ENCODE assay signal across 8 mouse cellular contexts in the genomic region with DNA sequence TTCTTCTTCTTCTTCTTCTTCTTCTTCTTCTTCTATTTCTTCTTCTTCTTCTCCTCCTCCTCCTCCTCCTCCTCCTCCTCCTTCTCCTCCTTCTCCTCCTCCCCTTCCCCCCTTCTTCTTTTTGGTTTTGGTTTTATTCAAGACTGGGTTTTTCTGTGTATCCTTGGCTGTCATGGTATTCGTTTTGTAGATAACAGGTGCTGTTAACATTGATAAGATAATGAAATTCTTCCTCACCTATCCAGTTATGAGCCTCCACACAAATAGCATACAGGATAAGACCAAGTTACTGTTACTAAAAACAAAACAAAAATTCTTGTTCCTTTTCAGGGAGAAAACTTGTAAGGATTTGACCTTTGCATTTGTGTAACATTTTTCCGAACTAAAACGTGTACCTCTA. TPM values are rescaled to one million over a fixed set of nuclear protein-coding genes. Genes with fewer than 3 reads are reported as not detected.
DNase-seq lines count a peak whose midpoint lies in the region; ATAC-seq and TF ChIP-seq lines count a peak whose summit lies in the region.
"Had no signal": no experiment of that assay in that cellular context is flagged by ENCODE, and none has a peak within 500 bp of the region (broad histone marks: within the 10 kb centered on the region; RNA-seq: fewer than 3 reads in every experiment).

No protein-coding gene starts in this region.

- WGBS in lung, postnatal 0 days: 43% methylated on average over 3 of the region's 3 CpGs
- WGBS in forebrain, embryonic 14.5 days: 78% methylated on average over 3 of the region's 3 CpGs
- 37% methylated on average over 3 of the region's 3 CpGs for WGBS in liver, embryonic 13.5 days (ENCODE audit: insufficient replicate concordance)

- DNase-seq in lung, postnatal 0 days (ENCODE audit: low spot score): no peak
- DNase-seq in lung, adult 18-20 months: no peak
- DNase-seq in forebrain, embryonic 14.5 days (ENCODE audit: low spot score): no peak
- DNase-seq in liver, embryonic 13.5 days: no peak
- no peak for DNase-seq in ovary, adult 18-20 months (ENCODE audit: low spot score)
- no peak for DNase-seq in Muller cell, postnatal 12 days (ENCODE audit: inconsistent ontology term)
- DNase-seq in MN1 (ENCODE audit: low spot score): no peak
- DNase-seq: gastrocnemius, postnatal 25 days had no signal

- H3K9ac ChIP-seq in lung, postnatal 0 days (replicated peaks; ENCODE audit: low read depth): 0 out of 2 replicates have a peak overlapping the region, but pooled peaks have one; percentile 50
- H3K9ac ChIP-seq in forebrain, embryonic 14.5 days (ENCODE audit: low read length): no peak overlapping the region
- H3K9ac ChIP-seq in liver, embryonic 13.5 days: peak overlapping the region; percentile 70

- TF ChIP-seq EP300 in lung, postnatal 0 days (IDR thresholded peaks at IDR 0.05): no peak

- H3K9me3 ChIP-seq in lung, postnatal 0 days (ENCODE audit: low read length): no peaks in the 10 kb centered on the region
- no peaks in the 10 kb centered on the region for H3K9me3 ChIP-seq in forebrain, embryonic 14.5 days (replicated peaks; ENCODE audit: control insufficient read depth, low read length)
- H3K9me3 ChIP-seq in liver, embryonic 13.5 days (replicated peaks): no peaks in the 10 kb centered on the region

- H3K4me3 ChIP-seq in lung, postnatal 0 days (ENCODE audit: low read depth, low read length): peak overlapping the region; percentile 98; the same call in 1 of the 2 replicates
- peak overlapping the region; percentile 100 for H3K4me3 ChIP-seq in forebrain, embryonic 14.5 days (ENCODE audit: low read depth, low read length)
- peak overlapping the region; percentile 100 for H3K4me3 ChIP-seq in liver, embryonic 13.5 days (replicated peaks)

- 0 out of 2 replicates have a peak, but pooled peaks cover 3% of the 10 kb centered on the region for H3K4me1 ChIP-seq in lung, postnatal 0 days (ENCODE audit: insufficient read depth, low read depth, low read length)
- peaks cover 8% of the 10 kb centered on the region for H3K4me1 ChIP-seq in forebrain, embryonic 14.5 days (ENCODE audit: control insufficient read depth, insufficient read depth, low read length)
- H3K4me1 ChIP-seq in liver, embryonic 13.5 days (replicated peaks): peaks cover 25% of the 10 kb centered on the region

- no peaks in the 10 kb centered on the region for H3K27me3 ChIP-seq in lung, postnatal 0 days (replicated peaks; ENCODE audit: insufficient read depth, low read length)
- no peaks in the 10 kb centered on the region for H3K27me3 ChIP-seq in forebrain, embryonic 14.5 days (replicated peaks; ENCODE audit: control insufficient read depth, insufficient read depth, low read length)
- H3K27me3 ChIP-seq in liver, embryonic 13.5 days: no peaks in the 10 kb centered on the region

- H3K27ac ChIP-seq in lung, postnatal 0 days (ENCODE audit: low read length): peak overlapping the region; percentile 92; the same call in 1 of the 2 replicates
- H3K27ac ChIP-seq in forebrain, embryonic 14.5 days (ENCODE audit: low read depth, low read length): peak overlapping the region; percentile 81; the same call in 1 of the 2 replicates
- peak overlapping the region; percentile 77 for H3K27ac ChIP-seq in liver, embryonic 13.5 days

- H3K36me3 ChIP-seq in lung, postnatal 0 days (ENCODE audit: insufficient read depth, low read length): 0 out of 2 replicates have a peak, but pooled peaks cover 13% of the 10 kb centered on the region
- H3K36me3 ChIP-seq in forebrain, embryonic 14.5 days (ENCODE audit: control insufficient read depth, insufficient read depth, low read length): peaks cover 26% of the 10 kb centered on the region
- H3K36me3 ChIP-seq in liver, embryonic 13.5 days: peaks cover 27% of the 10 kb centered on the region

- H3K4me2 ChIP-seq in lung, postnatal 0 days (replicated peaks; ENCODE audit: low read depth, low read length): peak overlapping the region; percentile 47
- H3K4me2 ChIP-seq in forebrain, embryonic 14.5 days (ENCODE audit: low read length): peak overlapping the region; percentile 54
- peak overlapping the region; percentile 74 for H3K4me2 ChIP-seq in liver, embryonic 13.5 days

- no peak for ATAC-seq in lung, postnatal 0 days
- ATAC-seq in forebrain, embryonic 14.5 days: no peak
- ATAC-seq in liver, embryonic 13.5 days (ENCODE audit: low read depth): no peak

- TF ChIP-seq CTCF in lung, postnatal 0 days (IDR thresholded peaks at IDR 0.05): no peak

RNA-seq across cellular contexts. Expression of a gene that starts 0.9 kb away (rescaled TPM):
- polyA plus RNA-seq in lung, postnatal 0 days (2015; fragmentation: Nextera tagmentation; extraction: Ambion mirVana): 40.5 and 47.3 TPM in 2 replicates
- polyA plus RNA-seq in forebrain, embryonic 14.5 days (2014; fragmentation: Nextera tagmentation; extraction: Ambion mirVana): 49.7 and 56.2 TPM in 2 replicates
- polyA plus RNA-seq in liver, embryonic 13.5 days (2015; fragmentation: Nextera tagmentation; extraction: Ambion mirVana): 43.9 and 53.3 TPM in 2 replicates

RNA-seq across cellular contexts. Expression of a gene that starts 4.5 kb away (rescaled TPM):
- polyA plus RNA-seq in lung, postnatal 0 days (2015; fragmentation: Nextera tagmentation; extraction: Ambion mirVana): 139 and 143 TPM in 2 replicates
- polyA plus RNA-seq in forebrain, embryonic 14.5 days (2014; fragmentation: Nextera tagmentation; extraction: Ambion mirVana): 92.8 and 99.7 TPM in 2 replicates
- polyA plus RNA-seq in liver, embryonic 13.5 days (2015; fragmentation: Nextera tagmentation; extraction: Ambion mirVana): 52.2 and 58.7 TPM in 2 replicates

RNA-seq across cellular contexts. Expression of a gene that starts 29.8 kb away (rescaled TPM):
- polyA plus RNA-seq in lung, postnatal 0 days (2015; fragmentation: Nextera tagmentation; extraction: Ambion mirVana): 78.9 and 79.3 TPM in 2 replicates
- polyA plus RNA-seq in forebrain, embryonic 14.5 days (2014; fragmentation: Nextera tagmentation; extraction: Ambion mirVana): 32.3 and 33.8 TPM in 2 replicates
- polyA plus RNA-seq in liver, embryonic 13.5 days (2015; fragmentation: Nextera tagmentation; extraction: Ambion mirVana): 47.8 and 63.2 TPM in 2 replicates

RNA-seq across cellular contexts. Expression of a gene that starts 52.6 kb away (rescaled TPM):
- 11.0 and 13.3 TPM in 2 replicates for polyA plus RNA-seq in lung, postnatal 0 days (2015; fragmentation: Nextera tagmentation; extraction: Ambion mirVana)
- 11.8 and 13.5 TPM in 2 replicates for polyA plus RNA-seq in forebrain, embryonic 14.5 days (2014; fragmentation: Nextera tagmentation; extraction: Ambion mirVana)
- polyA plus RNA-seq in liver, embryonic 13.5 days (2015; fragmentation: Nextera tagmentation; extraction: Ambion mirVana): 25.5 and 26.0 TPM in 2 replicates

RNA-seq across cellular contexts. Expression of a gene that starts 54.0 kb away (rescaled TPM):
- polyA plus RNA-seq in lung, postnatal 0 days (2015; fragmentation: Nextera tagmentation; extraction: Ambion mirVana): 29.0 and 33.7 TPM in 2 replicates
- 109 and 130 TPM in 2 replicates for polyA plus RNA-seq in forebrain, embryonic 14.5 days (2014; fragmentation: Nextera tagmentation; extraction: Ambion mirVana)
- 22.6 and 29.5 TPM in 2 replicates for polyA plus RNA-seq in liver, embryonic 13.5 days (2015; fragmentation: Nextera tagmentation; extraction: Ambion mirVana)
